In genomic region chrX:103744171-103745039, GRCm38 (mm10) we compare ENCODE assay signal across 9 mouse cellular contexts.
DNase-seq lines count a peak whose midpoint lies in the region; ATAC-seq lines count a peak whose summit lies in the region.
"Had no signal": no experiment of that assay in that cellular context is flagged by ENCODE, and none has a peak within 500 bp of the region (broad histone marks: within the 10 kb centered on the region; RNA-seq: fewer than 3 reads in every experiment).

No protein-coding gene starts in this region.

- H3K9ac ChIP-seq in forebrain, embryonic 15.5 days (replicated peaks) = no peak overlapping the region
- no peak overlapping the region for H3K9ac ChIP-seq in midbrain, embryonic 16.5 days (ENCODE audit: low read depth, low read length)
- no peak overlapping the region for H3K9ac ChIP-seq in kidney, embryonic 15.5 days

- H3K9me3 ChIP-seq in forebrain, embryonic 15.5 days = no peaks in the 10 kb centered on the region
- H3K9me3 ChIP-seq in midbrain, embryonic 16.5 days (replicated peaks; ENCODE audit: control insufficient read depth, low read length, poor library complexity, severe bottlenecking) = no peaks in the 10 kb centered on the region
- H3K9me3 ChIP-seq in kidney, embryonic 15.5 days (replicated peaks) = no peaks in the 10 kb centered on the region

- peak; percentile 15 for DNase-seq in R1 (ENCODE audit: low read depth, low spot score)
- peak; percentile 30 to 50 for DNase-seq in layer of hippocampus, postnatal 10 days (ENCODE audit: low spot score in 2 of 2)
- no peak for DNase-seq in urinary bladder, postnatal 4 days (ENCODE audit: low spot score in 2 of 2)
- DNase-seq in thymus, postnatal 25 days = no peak
- no peak for DNase-seq in kidney, adult 9 months
- DNase-seq: kidney, adult 11 months had no signal

- H3K4me2 ChIP-seq in forebrain, embryonic 15.5 days (replicated peaks) = no peak overlapping the region
- peak overlapping the region; percentile 28 for H3K4me2 ChIP-seq in midbrain, embryonic 16.5 days (ENCODE audit: low read length)
- H3K4me2 ChIP-seq in kidney, embryonic 15.5 days = no peak overlapping the region

- WGBS in forebrain, embryonic 15.5 days = 15% methylated on average over 7 of the region's 7 CpGs
- WGBS in midbrain, embryonic 16.5 days = 27% methylated on average over 7 of the region's 7 CpGs
- 68% methylated on average over 7 of the region's 7 CpGs for WGBS in kidney, embryonic 15.5 days

- H3K36me3 ChIP-seq in forebrain, embryonic 15.5 days = no peaks in the 10 kb centered on the region
- H3K36me3 ChIP-seq in midbrain, embryonic 16.5 days (ENCODE audit: control insufficient read depth, insufficient read depth, low read length) = no peaks in the 10 kb centered on the region
- H3K36me3 ChIP-seq in kidney, embryonic 15.5 days = no peaks in the 10 kb centered on the region

- peaks cover 15% of the 10 kb centered on the region for H3K4me1 ChIP-seq in forebrain, embryonic 15.5 days
- peaks cover 19% of the 10 kb centered on the region for H3K4me1 ChIP-seq in midbrain, embryonic 16.5 days (ENCODE audit: control insufficient read depth, insufficient read depth, low read length)
- H3K4me1 ChIP-seq in kidney, embryonic 15.5 days = no peaks in the 10 kb centered on the region; the same call in 1 of the 2 replicates

- no peak overlapping the region for H3K4me3 ChIP-seq in forebrain, embryonic 15.5 days
- H3K4me3 ChIP-seq in midbrain, embryonic 16.5 days (ENCODE audit: low read depth, low read length) = no peak overlapping the region
- H3K4me3 ChIP-seq in kidney, embryonic 15.5 days (replicated peaks) = no peak overlapping the region

- H3K27me3 ChIP-seq in forebrain, embryonic 15.5 days = peaks cover 14% of the 10 kb centered on the region
- peaks cover 27% of the 10 kb centered on the region for H3K27me3 ChIP-seq in midbrain, embryonic 16.5 days (ENCODE audit: control insufficient read depth, insufficient read depth, low read depth, low read length)
- peaks cover 62% of the 10 kb centered on the region for H3K27me3 ChIP-seq in kidney, embryonic 15.5 days

- peak overlapping the region; percentile 76 for H3K27ac ChIP-seq in forebrain, embryonic 15.5 days (replicated peaks)
- peak overlapping the region; percentile 82 for H3K27ac ChIP-seq in midbrain, embryonic 16.5 days (ENCODE audit: low read length)
- H3K27ac ChIP-seq in kidney, embryonic 15.5 days = no peak overlapping the region

- peak; percentile 97 for ATAC-seq in forebrain, embryonic 15.5 days (replicated peaks)
- peak; percentile 97 for ATAC-seq in midbrain, embryonic 16.5 days
- no peak for ATAC-seq in kidney, embryonic 15.5 days (replicated peaks; ENCODE audit: low FRiP score)

Comparison
In these comparisons a context has a peak if more than half of its experiments do, and no peak if none do; other contexts are left out.
1. DNase-seq: peak in R1 (single experiment) and layer of hippocampus, postnatal 10 days (2 of 2); none in urinary bladder, postnatal 4 days (0 of 2), thymus, postnatal 25 days (single experiment) and kidney, adult 9 months (single experiment).